Mouse (Mus musculus) spleen, adult 2 months (tissue): ENCODE results near the gene Pdpn.

Source experiments
- CTCF ChIP-seq: fragments of 200-500 bp; IDR thresholded peaks from 2 replicates; pipeline ENCODE4 v1.5.1; 2011; ENCODE audit warnings: mild to moderate bottlenecking, inconsistent platforms; ENCODE audit not compliant: insufficient read depth, insufficient read length, insufficient replicate concordance; ENCODE audit errors: extremely low read depth
- POLR2A ChIP-seq: fragments of 200-500 bp; IDR thresholded peaks from 2 replicates; pipeline ENCODE4 v1.6.1; 2011; ENCODE audit warnings: low read depth, low read length, inconsistent platforms

DNA sequence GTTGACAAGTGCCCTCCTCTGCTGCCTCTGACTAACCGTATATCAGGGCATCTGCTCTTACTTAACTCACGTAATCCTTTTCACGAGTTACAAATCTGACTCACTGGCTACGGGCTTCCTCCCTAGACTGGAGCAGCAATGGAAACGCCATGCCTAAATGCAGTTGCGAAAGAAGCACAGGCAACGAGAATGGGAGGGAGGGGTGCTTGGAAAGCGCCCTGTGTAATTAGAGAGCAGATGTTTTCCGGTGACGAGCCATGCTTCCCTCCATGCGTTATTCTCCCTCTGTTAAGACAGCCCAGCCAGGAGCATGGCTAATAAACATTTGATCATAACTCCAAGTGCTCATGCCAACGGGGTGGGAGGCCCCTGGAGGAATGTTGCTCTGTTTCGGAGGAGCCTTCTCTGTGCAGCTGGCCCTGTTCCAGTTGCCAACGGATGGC lies 20.9 kb downstream of the Pdpn start:
- no peak for TF ChIP-seq POLR2A
- no peak for TF ChIP-seq CTCF
